Mouse (Mus musculus) spleen, adult 12 weeks (tissue): ENCODE results near the gene Ganc.

ENCODE experiments used
- DNase-seq: peaks from one replicate; pipeline ENCODE4 v3.0.0; 2022; ENCODE audit warnings: low spot score

The Ganc gene

GRCm38 (mm10) chr2:120501931-120502604 lies 98.4 kb downstream of the Ganc start:
- no peak for DNase-seq

- no peak for DNase-seq
Observed at GRCm38 (mm10) chr2:120502605-120502990, 98.9 kb downstream of the Ganc start.

- no peak for DNase-seq
Observed at GRCm38 (mm10) chr2:120503094-120503493, 99.4 kb downstream of the Ganc start.

GRCm38 (mm10) chr2:120503992-120504391 lies 100.3 kb downstream of the Ganc start:
- no peak for DNase-seq
